12 mouse cellular contexts compared by ENCODE assay signal in genomic region chr12:53746653-53747052, GRCm38 (mm10).
DNase-seq lines count a peak whose midpoint lies in the region; ATAC-seq and TF ChIP-seq lines count a peak whose summit lies in the region.
"Had no signal": no experiment of that assay in that cellular context is flagged by ENCODE, and none has a peak within 500 bp of the region (broad histone marks: within the 10 kb centered on the region; RNA-seq: fewer than 3 reads in every experiment).

No protein-coding gene starts in this region.

- no peak overlapping the region for H3K9ac ChIP-seq in hindbrain, postnatal 0 days (replicated peaks; ENCODE audit: low read length)
- H3K9ac ChIP-seq in hindbrain, embryonic 14.5 days, result no peak overlapping the region
- H3K9ac ChIP-seq in liver, postnatal 0 days (replicated peaks), result no peak overlapping the region
- H3K9ac ChIP-seq: stomach, embryonic 15.5 days had no signal

- no peaks in the 10 kb centered on the region for H3K9me3 ChIP-seq in hindbrain, postnatal 0 days (ENCODE audit: low read length)
- no peaks in the 10 kb centered on the region for H3K9me3 ChIP-seq in hindbrain, embryonic 14.5 days (ENCODE audit: control insufficient read depth, low read length)
- no peaks in the 10 kb centered on the region for H3K9me3 ChIP-seq in liver, postnatal 0 days (ENCODE audit: low read length)
- H3K9me3 ChIP-seq: stomach, embryonic 15.5 days had no signal

- H3K4me2 ChIP-seq in hindbrain, postnatal 0 days (ENCODE audit: low read depth, low read length), result no peak overlapping the region
- H3K4me2 ChIP-seq in hindbrain, embryonic 14.5 days (replicated peaks), result no peak overlapping the region
- no peak overlapping the region for H3K4me2 ChIP-seq in liver, postnatal 0 days (ENCODE audit: low read depth, low read length)
- H3K4me2 ChIP-seq: stomach, embryonic 15.5 days had no signal

- no peak for TF ChIP-seq EP300 in liver, postnatal 0 days (IDR thresholded peaks at IDR 0.05; ENCODE audit: low read depth)

- no peak for DNase-seq in hindbrain, postnatal 0 days (ENCODE audit: low spot score)
- no peak for DNase-seq in hindbrain, embryonic 14.5 days (ENCODE audit: low spot score)
- DNase-seq in lung, postnatal 10 days, result peak; percentile 14
- no peak for DNase-seq in lung, postnatal 25 days (ENCODE audit: low spot score)
- peak; percentile 10 for DNase-seq in R1 (ENCODE audit: low read depth, low spot score)
- DNase-seq in liver, postnatal 0 days, result no peak
- no peak for DNase-seq in cerebellum, postnatal 4 days (ENCODE audit: low spot score in 2 of 2)
- DNase-seq: cerebellum, adult 8-10 months; kidney, adult 2 months had no signal

- no peaks in the 10 kb centered on the region for H3K36me3 ChIP-seq in hindbrain, postnatal 0 days (ENCODE audit: insufficient read depth, low read length)
- no peaks in the 10 kb centered on the region for H3K36me3 ChIP-seq in hindbrain, embryonic 14.5 days (replicated peaks; ENCODE audit: control insufficient read depth, insufficient read depth)
- no peaks in the 10 kb centered on the region for H3K36me3 ChIP-seq in liver, postnatal 0 days (replicated peaks; ENCODE audit: insufficient read depth, low read length)
- H3K36me3 ChIP-seq: stomach, embryonic 15.5 days had no signal

- no peak for ATAC-seq in hindbrain, postnatal 0 days
- no peak for ATAC-seq in hindbrain, embryonic 14.5 days (ENCODE audit: low FRiP score)
- ATAC-seq in liver, postnatal 0 days, result no peak
- ATAC-seq in activated CD4-positive, CD25-positive, alpha-beta regulatory T cell, adult 4 months, result no peak
- ATAC-seq: CD4-positive, CD25-positive, alpha-beta regulatory T cell, adult 4 months had no signal

- 57% methylated on average over 5 of the region's 5 CpGs for WGBS in hindbrain, postnatal 0 days
- 40% methylated on average over 5 of the region's 5 CpGs for WGBS in hindbrain, embryonic 14.5 days
- WGBS in liver, postnatal 0 days (ENCODE audit: insufficient replicate concordance), result 52% methylated on average over 5 of the region's 5 CpGs

- TF ChIP-seq CTCF in hindbrain, postnatal 0 days (IDR thresholded peaks at IDR 0.05; ENCODE audit: low read depth), result peak; percentile 50
- TF ChIP-seq CTCF in liver, postnatal 0 days (IDR thresholded peaks at IDR 0.05; ENCODE audit: low read depth), result peak; percentile 41

- H3K27ac ChIP-seq in hindbrain, postnatal 0 days, result no peak overlapping the region
- H3K27ac ChIP-seq in hindbrain, embryonic 14.5 days, result no peak overlapping the region
- H3K27ac ChIP-seq in liver, postnatal 0 days (ENCODE audit: low read depth), result no peak overlapping the region
- H3K27ac ChIP-seq: stomach, embryonic 15.5 days had no signal

- no peak overlapping the region for H3K4me3 ChIP-seq in hindbrain, postnatal 0 days (ENCODE audit: low read length)
- no peak overlapping the region for H3K4me3 ChIP-seq in hindbrain, embryonic 14.5 days (replicated peaks; ENCODE audit: low read length)
- no peak overlapping the region for H3K4me3 ChIP-seq in liver, postnatal 0 days (ENCODE audit: low read depth, low read length)
- H3K4me3 ChIP-seq: stomach, embryonic 15.5 days had no signal

- no peaks in the 10 kb centered on the region for H3K27me3 ChIP-seq in hindbrain, postnatal 0 days (ENCODE audit: insufficient read depth, low read length)
- H3K27me3 ChIP-seq in hindbrain, embryonic 14.5 days (ENCODE audit: control insufficient read depth, insufficient read depth, low read length), result no peaks in the 10 kb centered on the region
- no peaks in the 10 kb centered on the region for H3K27me3 ChIP-seq in liver, postnatal 0 days (ENCODE audit: insufficient read depth, low read length)
- H3K27me3 ChIP-seq: stomach, embryonic 15.5 days had no signal

- no peaks in the 10 kb centered on the region for H3K4me1 ChIP-seq in hindbrain, postnatal 0 days (ENCODE audit: insufficient read depth, low read length)
- H3K4me1 ChIP-seq in hindbrain, embryonic 14.5 days (replicated peaks; ENCODE audit: control insufficient read depth, insufficient read depth, low read length), result 0 out of 2 replicates have a peak, but pooled peaks cover 21% of the 10 kb centered on the region
- H3K4me1 ChIP-seq in liver, postnatal 0 days (ENCODE audit: insufficient read depth), result no peaks in the 10 kb centered on the region
- H3K4me1 ChIP-seq: stomach, embryonic 15.5 days had no signal

Comparison
In these comparisons a context has a peak if more than half of its experiments do, and no peak if none do; other contexts are left out.
1. DNase-seq: peak in lung, postnatal 10 days (single experiment) and R1 (single experiment); none in hindbrain, postnatal 0 days (single experiment), hindbrain, embryonic 14.5 days (single experiment), lung, postnatal 25 days (single experiment), liver, postnatal 0 days (single experiment) and cerebellum, postnatal 4 days (0 of 2).